Mouse (Mus musculus): ENCODE measurements around the gene Nrxn3.

The Nrxn3 gene

DNA sequence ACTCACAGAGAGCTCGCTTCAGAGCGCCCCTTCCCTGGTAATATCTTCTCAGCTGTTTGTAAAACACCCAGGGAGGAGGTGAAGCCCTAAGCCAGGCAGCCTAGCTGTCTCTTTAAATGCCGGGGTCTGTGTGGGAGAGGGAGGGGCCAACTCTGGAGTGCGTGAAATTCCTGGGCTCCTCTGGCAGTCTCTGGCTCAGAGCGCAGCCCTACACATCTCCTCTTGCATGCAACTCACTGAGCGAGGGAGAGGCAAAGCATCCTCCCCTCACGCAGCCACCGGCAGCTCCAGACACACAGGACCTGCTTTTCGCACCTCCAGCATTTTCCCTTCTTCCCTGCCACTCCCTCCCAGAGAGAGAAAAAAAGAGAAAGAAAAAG is at the start of gene Nrxn3:
Nrxn3 (plus strand) TSS at position 186 of the 380 bp plus-strand sequence.
- no peak for DNase-seq (ENCODE audit: low spot score)

DNA sequence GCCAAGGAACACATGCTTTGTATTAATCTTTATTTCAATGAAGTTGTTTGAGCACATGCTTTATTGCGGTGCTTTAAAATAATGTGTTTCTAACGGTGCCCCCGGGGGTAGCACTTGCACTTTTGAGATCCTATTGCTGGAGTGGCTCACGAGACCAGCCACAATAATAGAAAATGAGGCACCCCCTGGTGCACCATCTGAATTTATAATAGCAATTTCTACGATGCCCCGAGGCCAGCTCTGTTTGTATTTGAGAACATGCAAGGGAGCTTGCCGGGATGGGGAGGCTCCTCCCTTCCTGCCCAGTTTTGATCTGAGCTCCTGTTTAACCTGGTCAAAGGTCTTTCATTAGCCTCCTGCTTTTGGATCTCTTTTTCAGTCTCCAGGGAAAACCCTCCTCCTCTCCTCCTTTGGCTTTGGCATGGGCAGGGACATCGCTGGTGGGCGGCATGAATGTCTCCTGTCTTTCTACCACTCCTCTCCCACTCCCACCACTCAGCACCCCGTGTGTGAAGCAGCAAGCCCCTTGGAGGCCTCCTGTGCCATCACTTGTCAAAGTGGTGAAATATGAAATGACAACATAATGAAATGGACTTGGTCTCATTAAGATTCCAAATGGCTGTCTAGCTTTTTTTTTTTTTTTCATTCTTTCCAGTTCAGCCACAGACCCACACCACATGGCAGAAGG is 18.4 kb upstream of the Nrxn3 start:
- DNase-seq (ENCODE audit: low spot score): no peak

DNA sequence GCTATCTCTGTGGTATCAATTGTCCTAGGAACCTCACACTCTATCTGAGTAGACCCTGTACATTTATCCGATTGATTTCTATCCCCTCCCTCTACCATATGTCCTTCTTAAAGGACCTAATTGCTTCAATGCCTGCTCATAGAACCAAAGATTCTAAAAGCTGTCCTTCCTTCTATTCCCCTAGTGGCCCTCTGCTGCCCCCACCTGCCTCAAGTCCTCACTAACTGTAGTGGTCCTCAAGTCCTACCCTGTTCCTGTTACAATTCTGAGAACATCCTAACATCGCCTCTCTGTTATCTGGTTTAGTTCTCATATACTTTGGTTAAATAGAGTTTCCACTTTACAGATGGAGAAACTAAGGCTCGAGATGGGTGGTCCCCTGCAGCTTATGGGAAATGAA is 16.7 kb upstream of the Nrxn3 start:
- no peak for DNase-seq (ENCODE audit: low spot score)

DNA sequence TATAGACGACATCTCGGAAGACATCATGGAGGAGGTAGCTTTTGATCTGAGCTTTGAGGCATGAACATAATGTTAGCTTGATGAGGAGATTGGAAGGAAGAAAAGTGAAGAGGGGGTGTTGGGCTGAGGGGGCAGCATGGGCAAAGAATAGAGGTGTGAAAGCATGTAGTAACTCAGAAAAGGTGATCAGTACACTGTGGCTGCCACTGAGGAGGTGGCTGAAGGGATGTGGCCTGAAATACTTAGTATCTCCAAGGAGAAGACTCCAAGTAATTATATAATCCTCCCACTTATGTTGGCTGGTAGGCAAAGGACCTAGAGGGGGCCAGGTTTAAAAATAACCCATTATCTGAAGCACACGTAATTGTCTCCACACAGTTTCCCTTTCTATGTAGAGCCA is 14.9 kb upstream of the Nrxn3 start:
- DNase-seq (ENCODE audit: low spot score): no peak

DNA sequence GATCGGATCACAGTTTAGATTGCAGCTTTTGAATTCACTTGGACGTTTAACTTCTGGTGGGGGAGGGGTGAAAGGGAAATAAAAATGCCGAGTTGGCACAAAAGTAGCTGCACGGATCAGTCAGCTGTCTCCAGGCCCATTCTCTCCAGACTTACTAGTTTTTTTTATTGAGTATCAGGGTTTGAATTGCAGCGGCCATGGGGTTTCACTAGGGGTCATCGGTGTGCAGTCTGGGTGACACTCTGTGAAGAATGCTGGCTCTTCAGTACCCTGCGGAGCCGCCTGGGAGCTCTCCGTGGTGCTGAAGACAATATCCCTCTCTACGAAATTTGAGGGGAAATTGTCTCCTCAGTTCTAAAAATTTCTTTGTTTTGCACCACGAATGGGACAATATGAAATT is 13.5 kb upstream of the Nrxn3 start:
- DNase-seq (ENCODE audit: low spot score): no peak

DNA sequence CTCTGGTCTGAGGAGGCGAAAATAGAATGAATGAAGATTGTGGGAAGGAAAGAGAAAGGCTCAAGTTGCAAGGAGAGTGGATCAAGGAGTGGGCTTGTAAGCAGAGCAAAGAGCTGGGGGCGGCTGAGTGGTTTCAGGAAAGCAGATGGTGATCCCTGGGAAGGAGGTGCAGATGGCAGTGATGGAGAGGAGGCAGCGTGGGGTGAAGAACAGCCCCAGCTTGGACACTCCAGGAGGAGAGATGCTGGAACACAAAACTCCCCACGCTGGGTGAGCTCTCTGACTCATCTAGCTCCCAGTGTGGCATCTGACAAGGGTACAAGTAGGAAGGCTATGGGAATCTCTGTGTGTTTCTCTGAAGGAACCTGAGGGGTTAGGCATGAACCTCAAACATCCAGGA is 9.2 kb upstream of the Nrxn3 start:
- DNase-seq (ENCODE audit: low spot score): no peak

DNA sequence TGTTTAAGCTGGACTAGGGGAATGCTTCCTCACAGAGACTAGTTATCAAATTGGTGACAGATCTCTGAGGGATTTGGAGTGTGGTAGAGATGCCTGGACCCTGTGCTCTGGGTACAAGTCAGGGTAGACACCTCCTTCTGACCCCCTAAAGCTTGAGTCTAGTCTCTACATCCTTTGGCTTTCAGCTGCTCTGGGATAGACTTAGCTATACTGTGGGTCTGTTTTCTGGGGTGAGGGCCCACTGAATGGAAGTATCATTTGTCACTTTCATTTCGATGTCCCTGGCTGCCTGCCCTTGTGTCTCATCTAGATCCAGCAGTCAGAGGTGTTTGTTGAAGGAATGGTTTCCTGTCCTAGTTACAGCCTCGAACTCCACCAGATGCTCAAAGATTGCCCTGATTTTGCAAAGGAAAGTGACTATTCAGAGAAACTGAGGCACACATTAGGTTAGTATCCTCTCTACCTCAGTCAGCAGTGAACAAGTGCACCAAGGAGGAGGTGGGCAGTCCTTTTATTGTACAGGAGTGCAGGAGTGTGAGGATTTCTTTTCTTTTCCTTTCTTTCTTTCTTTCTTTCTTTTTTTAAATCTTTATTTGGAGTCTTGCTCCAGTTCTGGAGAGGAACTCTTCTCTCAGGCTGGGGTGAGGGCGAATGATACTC is 515 bp upstream of the Nrxn3 start:
- DNase-seq (ENCODE audit: low spot score): no peak

DNA sequence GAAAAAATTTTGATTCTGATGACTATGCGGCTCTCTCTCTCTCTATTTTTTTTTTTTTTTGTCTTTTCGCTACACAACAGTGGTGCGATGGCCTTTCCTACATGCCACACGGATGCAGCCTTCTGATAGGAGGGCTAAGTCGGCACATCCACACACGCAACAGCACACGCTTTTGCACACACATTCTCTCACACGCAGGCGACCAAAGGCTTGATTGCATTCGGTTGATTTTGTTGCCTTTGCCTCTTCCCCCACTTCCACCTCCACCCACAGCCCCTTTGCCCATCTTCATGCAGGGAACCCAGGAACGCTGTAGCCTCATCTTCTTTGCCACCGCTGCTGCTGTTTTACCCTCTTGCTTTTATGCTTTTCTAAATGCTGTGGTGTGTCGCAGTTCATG is 3.6 kb downstream of the Nrxn3 start:
- DNase-seq (ENCODE audit: low spot score): no peak

DNA sequence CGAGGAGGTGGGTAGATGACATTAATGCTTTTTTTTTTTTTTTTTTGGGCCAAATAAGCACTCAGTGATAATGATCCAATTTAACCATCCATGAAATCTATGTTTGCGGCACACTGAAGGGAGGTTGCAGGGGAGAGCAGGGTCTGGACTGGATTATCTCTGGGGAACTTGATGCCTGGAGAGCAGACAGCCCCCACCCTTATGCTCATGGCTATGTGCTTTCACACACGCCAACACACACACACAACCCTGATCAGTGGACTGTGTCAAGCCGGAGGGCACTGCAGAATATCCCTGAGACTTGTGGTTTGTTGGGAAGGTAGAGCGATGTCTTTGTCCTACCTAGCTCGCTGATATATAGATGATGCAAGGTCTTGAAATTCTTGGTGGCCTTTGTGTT is 4.1 kb downstream of the Nrxn3 start:
- DNase-seq (ENCODE audit: low spot score): no peak

DNA sequence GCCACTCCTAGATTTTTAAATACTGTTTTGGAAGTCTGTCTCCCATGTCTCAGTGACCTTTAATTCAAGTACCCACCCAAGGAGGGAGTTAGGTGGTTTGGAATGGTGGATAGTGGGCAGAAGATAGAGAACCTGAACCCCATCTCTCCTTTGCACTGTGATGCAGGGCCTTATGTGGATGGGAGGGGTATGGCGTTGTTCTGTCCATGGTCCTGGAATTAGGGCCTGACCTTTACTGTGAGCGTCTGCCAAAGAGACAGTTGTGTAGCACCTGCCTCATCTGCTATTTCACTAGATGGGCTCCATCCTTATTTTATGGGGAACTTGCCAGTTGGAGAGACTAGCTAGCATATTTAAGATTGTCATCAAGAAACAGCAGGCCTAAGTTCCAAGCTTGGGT is 8.0 kb downstream of the Nrxn3 start:
- DNase-seq (ENCODE audit: low spot score): no peak

DNA sequence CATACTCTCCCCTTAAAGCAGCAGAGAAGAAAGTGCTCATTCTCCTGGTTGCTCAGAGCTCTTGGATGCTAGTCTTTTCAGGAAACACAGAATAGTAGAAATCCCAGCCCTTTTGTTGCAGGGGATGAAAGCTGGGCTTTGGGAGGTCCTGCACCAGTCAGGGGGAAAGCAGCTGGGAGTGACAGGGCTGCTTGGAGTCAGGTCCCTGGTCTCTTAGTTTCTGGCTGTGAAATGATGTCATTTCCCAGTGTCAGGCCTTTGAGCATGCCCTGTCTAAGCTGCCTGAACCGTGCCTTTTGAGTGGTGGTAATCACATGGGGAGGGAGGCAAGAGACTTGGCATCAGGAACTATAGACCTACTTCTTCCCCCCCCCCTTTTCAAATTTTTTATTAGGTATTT is 12.4 kb downstream of the Nrxn3 start:
- DNase-seq (ENCODE audit: low spot score): no peak

DNA sequence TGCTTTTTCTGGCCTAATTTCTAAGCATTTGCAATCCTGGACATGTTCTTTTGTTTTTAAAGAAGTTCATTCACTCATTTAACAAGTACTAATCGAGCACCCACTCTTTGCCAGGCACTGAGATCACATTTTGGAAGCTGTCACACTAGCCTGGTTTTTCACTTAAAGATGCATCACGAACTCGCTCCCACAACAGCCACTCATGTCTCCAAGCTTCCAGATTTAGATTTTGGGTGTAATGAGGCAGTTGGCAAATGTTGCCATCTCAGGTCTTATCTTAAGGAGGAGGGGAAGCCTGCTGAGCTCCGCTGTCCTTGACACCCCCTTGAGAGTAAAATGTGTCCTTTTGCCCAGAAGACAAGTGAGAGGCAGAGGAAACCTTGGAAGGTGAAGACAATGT is 14.4 kb downstream of the Nrxn3 start:
- DNase-seq (ENCODE audit: low spot score): no peak

DNA sequence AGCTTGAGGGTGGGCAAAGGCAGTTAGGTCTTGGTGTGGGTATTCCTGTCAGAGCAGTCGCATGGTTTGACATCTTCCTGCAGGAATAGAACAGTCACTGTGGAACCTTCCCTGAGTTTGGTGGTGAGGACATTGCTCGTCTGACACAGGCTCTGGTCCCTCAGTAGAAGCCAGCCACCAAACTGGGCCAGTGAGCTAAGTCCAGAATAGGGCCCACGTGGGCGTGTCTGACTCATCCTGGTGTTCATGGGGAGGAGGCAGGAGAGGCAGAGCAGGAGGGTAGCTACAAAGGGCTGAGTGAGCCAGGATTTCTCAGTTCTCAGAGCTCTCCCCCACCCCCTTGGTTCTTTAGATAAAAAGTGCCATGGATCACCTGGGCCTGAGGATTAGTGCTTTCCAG is 15.9 kb downstream of the Nrxn3 start:
- no peak for DNase-seq (ENCODE audit: low spot score)

DNA sequence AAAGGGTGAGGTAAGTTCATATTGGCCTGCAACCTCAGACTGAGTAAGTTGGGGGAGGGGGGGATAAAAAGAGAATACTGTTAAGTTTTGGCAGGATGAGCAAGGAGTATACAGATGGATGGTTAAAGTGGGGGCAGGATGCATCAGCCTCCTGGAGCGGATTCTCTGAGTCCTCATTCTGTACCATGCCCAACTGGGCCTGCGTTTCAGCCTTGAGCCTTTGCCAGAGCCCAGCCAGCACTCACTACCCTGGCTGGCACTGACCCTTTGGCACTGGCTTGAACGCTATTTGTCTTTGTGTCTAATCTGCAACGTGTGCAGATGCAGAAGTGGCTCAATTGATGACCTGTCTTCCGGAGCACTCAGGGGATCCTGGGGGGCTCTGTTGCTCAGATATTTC is 24.1 kb downstream of the Nrxn3 start:
- no peak for DNase-seq (ENCODE audit: low spot score)

DNA sequence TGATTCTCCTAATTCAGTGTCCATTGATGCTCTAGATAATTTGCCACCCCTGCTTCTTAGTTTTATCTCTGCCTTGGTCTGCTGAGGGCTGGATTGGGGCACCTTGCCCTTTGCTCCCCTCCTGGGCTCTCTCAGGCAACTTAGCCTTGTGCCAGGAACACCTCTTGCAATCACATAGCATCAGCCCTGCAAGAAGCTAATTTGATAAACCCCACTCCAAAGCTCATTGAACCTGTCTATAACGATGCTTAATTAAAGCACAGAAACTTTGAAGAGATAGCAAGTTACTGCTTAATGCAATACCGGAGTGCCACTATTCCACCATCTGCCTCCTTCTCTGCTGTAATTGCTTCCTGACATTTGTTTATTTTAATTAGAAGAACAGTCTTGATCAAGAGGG is 42.1 kb downstream of the Nrxn3 start:
- DNase-seq (ENCODE audit: low spot score): no peak

DNA sequence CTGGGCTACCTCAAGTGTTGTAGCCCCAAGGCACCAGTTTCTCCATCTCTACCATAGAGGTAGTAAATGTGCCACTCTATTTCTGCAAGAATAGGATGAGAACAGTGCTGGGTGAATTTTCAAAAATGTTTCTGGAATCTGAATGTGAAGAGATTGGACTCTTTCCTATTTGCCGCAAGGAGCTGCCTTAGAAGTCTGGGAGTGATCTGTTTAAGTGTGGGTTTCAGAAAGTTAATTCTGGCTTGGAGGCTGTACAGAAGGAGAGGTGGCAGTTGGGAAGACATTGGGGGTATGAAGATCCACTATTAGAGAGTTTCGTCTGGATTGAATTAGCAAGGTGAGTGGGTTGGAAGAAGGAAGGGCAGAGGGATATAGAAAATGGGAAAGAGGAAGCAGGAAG is 52.0 kb downstream of the Nrxn3 start:
- no peak for DNase-seq (ENCODE audit: low spot score)

DNA sequence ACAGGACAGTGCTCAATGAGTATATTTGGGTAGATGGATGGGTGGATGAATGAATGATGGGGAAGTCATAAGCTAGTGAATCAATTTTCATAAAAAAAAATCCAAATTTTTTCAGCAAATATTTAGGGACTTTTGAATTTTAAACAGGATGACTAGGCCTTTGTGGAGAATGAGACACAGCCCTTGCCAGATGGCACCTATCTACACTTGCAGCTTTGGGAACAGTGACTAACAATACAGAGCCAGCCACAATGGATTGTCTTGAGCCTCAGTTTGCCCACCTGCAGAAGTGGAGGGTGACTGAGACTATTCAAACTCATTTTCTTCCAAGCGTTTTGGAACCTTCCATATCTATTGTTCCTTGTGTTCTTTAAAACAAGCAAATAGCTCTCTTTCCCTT is 55.4 kb downstream of the Nrxn3 start:
- no peak for DNase-seq (ENCODE audit: low spot score)

DNA sequence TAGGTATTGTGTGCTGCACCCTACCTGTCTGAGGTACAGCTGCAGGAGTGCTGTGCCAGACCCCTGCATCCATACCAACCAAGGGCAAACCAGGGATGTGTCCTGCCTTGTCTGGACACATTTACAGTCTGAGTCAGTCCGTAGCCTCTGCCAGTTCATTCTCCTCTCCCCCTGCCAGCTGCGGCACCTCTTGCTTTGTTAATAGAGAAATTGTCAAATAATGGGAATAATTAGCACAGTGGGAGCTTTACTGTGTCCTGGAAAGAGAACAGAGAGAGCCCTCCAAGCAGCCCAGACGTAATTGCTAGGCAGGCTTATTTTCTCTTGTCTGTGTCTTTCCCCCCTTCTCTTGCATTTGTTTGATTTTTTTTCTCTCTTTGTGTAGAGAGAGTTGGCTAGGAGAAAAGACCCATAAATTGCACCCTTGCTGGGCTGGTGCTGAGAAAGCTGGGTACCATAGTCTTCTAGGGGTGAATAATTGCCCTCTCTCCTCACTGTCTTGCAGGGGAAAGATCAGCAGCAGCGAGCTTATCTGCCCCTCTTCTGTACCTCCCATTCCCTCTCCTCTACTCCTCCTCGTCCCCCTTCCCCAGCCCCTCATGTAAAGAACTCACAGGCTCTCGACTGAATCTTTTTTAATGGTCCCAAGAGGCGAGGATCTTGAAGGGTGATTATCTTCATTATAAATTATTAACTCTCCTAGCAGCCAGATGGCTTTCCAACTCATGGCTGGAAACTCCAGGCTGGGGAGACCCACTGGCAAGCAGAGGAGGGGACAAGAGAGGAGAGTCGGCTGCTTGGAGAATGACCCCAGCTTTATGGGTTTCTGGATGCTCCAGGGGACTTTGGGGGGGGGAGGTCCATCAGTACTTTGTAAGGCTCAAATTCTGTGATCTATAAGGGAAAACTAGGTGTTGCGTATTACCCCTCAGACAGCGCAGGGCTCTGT is 61.8 kb downstream of the Nrxn3 start:
- no peak for DNase-seq (ENCODE audit: low spot score)

DNA sequence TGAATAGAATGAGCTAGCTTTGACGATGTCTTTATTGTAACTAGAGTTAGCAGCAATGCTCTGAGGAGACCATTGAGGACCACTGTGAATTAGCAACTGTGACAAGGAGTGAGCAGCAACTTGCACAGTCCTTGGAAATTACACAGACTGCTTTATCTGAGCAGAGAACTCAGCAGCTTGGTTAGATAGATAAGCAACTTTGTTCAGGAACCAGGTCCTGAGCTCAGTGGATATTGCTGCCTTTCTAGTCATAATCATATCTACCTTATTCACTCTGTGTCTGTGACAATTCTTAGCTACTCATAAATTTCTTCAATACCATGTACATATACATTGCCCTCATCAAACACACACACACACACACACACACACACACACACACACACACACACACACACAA is 70.6 kb downstream of the Nrxn3 start:
- DNase-seq (ENCODE audit: low spot score): no peak

DNA sequence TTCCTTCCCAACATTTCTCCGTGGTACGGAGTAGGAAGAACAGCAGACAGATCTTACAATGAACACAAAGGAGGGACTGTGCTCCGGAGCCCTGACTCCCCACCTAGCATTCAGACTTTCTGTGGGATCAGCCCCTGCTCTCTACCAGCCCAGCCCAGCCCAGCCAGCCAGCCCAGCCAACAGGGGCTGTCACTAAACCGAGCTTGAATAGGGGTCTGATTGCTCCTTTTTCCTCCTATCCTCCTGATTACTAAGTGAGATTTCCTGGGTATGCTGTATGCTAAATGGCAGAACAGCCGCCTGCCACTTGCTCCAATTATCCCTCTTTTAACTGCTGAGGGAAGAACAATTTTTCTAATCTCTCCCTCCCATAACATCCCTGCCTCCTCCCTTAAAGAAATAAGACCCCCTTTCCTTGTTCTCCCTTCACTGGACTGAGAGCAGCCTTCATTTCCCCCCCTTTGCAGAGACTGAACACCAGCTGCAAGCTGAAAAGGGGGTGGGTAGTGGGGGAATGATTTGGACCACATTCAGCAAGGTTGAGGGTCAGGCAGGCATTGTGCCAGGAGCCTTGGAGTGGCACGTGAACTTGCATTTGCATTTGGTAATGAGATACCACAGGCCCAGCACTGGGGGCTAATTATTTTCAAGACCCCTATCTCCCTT is 78.4 kb downstream of the Nrxn3 start:
- no peak for DNase-seq (ENCODE audit: low spot score)

DNA sequence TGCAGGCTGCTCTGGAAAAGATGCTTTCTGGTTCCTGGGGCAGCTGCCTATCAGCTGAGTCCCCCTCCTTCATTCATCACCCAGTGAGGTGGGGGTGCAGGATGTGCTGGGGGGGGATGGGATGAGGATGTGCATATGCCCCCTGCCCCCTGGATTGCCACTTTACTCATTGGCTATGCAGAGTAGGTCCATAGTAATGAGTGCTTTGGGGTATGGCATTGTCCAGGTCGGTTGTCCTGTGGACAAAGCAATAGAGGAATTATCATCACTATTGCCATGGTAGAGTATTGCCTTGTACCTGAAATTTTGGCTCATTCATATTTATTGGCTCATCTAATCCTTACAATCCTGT is 79.0 kb downstream of the Nrxn3 start:
- no peak for DNase-seq (ENCODE audit: low spot score)

DNA sequence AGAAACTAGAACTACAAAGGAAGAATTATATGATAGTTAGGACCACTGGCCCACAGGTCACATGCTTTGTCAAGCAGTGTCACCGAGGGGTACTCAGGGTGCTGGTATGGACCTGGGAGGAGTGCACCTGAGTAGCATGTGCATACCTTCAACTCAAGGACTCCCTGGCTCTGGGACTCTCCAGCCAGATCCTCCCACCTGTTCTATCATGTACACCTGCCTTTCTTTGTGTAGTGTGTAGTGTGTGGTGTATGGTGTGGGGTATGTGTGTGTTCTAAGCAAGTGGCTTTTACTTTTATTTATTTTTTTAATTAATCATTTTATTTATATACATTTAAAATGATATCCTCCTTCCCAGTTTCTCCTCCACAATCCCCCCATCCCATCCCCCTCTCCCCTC is 86.3 kb downstream of the Nrxn3 start:
- no peak for DNase-seq (ENCODE audit: low spot score)

DNA sequence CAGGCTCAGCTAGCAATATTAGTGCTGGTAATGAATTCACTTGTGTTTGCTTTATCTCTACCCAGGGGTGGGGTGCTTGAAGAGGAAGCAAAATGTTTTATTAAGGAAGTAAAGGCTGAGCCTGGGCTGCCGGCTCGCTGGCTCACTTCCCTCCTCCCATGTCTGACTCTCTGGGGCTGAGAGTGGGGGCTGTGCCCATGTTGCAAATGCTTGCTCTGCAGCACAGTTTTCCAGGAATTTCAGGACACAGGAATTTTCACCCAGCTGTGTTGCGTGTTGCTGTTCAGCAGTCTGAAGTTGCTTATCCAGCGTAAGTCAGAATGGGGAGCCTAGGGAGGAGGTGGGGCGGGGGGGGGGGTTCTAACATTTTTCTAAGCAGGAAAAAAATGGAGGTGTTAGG is 89.5 kb downstream of the Nrxn3 start:
- no peak for DNase-seq (ENCODE audit: low spot score)
